Mouse (Mus musculus) cortical plate, adult 2 months (tissue): ENCODE measurements around the gene BC052040.

Experiments
- CTCF ChIP-seq: fragments of 200-500 bp; IDR thresholded peaks from 2 replicates; pipeline ENCODE4 v1.5.1; 2011; ENCODE audit warnings: mild to moderate bottlenecking, control low read depth, low read length; ENCODE audit not compliant: insufficient read depth; ENCODE audit errors: extremely low read depth
- POLR2A ChIP-seq: fragments of 200-500 bp; IDR thresholded peaks from 2 replicates; pipeline ENCODE4 v1.6.1; 2011; ENCODE audit warnings: mild to moderate bottlenecking, low read length, control low read depth; ENCODE audit not compliant: insufficient read depth; ENCODE audit errors: extremely low read depth

DNA sequence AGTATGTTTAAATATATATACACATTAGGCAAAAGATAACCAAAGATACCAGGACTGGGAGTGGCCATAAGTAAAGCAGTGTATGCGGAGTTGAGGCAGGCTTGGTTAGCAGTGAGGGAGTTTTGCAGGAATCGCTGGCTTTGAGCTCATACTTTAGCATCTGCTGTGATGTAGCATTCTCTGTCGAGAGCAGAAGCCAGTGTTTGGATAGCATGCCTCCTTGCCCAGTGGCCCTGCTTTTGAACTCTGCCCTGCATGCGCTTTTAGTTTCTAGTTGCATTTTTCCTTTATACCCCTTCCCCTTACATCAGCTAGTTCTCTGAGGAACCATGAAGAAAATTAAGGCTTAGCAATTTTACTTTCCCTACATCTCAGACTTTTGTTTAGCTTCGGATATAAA lies 136.0 kb downstream of the BC052040 start:
- TF ChIP-seq POLR2A (no peak), CTCF (no peak)
